8 mouse cellular contexts compared by ENCODE assay signal in the genomic region with DNA sequence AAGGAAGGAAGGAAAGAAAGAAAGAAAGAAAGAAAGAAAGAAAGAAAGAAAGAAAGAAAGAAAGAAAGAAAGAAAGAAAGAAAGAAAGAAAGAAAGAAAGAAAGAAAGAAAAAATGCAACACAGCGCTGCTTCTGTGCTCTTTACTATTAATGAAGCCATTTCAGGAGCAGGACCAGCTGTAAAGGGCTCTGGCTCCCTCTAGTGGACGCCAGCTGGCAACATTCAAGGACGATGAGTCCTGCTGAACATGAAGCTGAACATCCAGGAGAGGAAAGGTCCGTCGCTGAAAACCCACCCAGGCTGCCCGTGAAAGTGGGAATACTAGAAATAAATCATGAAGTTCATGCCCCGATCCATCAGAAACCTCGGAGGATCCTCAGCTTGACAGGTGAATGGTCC. TPM values are rescaled to one million over a fixed set of nuclear protein-coding genes. Genes with fewer than 3 reads are reported as not detected.
DNase-seq lines count a peak whose midpoint lies in the region; ATAC-seq lines count a peak whose summit lies in the region.

No protein-coding gene starts in this region.

- no peaks in the 10 kb centered on the region for H3K36me3 ChIP-seq in heart, embryonic 11.5 days (ENCODE audit: control insufficient read depth, insufficient read depth, low read length)
- no peaks in the 10 kb centered on the region for H3K36me3 ChIP-seq in limb, embryonic 11.5 days (ENCODE audit: control insufficient read depth, insufficient read depth, low read length)
- no peaks in the 10 kb centered on the region for H3K36me3 ChIP-seq in splenic B cell, adult 2 months (ENCODE audit: control insufficient read depth, insufficient read depth, low read length, poor library complexity, severe bottlenecking)

- WGBS in heart, embryonic 11.5 days (ENCODE audit: insufficient replicate concordance), result 2% methylated on average over 8 of the region's 8 CpGs
- 6% methylated on average over 8 of the region's 8 CpGs for WGBS in limb, embryonic 11.5 days

- DNase-seq in heart, adult 18-20 months, result peak; percentile 86 to 90
- DNase-seq in cerebellum, adult 8-10 months, result peak; percentile 89
- DNase-seq in frontal cortex, postnatal 25 days (ENCODE audit: low spot score in 2 of 2), result peak; percentile 84 to 86
- peak; percentile 93 for DNase-seq in limb, embryonic 11.5 days (ENCODE audit: low spot score)
- peak; percentile 95 for DNase-seq in naive thymus-derived CD4-positive, alpha-beta T cell, adult 2 months (ENCODE audit: low read depth)
- peak; percentile 94 for DNase-seq in splenic B cell, adult 2 months (ENCODE audit: low read depth, low spot score)

- ATAC-seq in heart, embryonic 11.5 days (replicated peaks; ENCODE audit: insufficient number of reproducible peaks, low FRiP score, low TSS enrichment), result no peak
- peak; percentile 29 for ATAC-seq in inflammation-experienced regulatory T-cells, adult 6 months
- ATAC-seq in limb, embryonic 11.5 days (ENCODE audit: insufficient number of reproducible peaks, low FRiP score, low TSS enrichment, low read depth), result no peak

- H3K4me1 ChIP-seq in heart, embryonic 11.5 days (ENCODE audit: control insufficient read depth, insufficient read depth, low read length), result peaks cover 4% of the 10 kb centered on the region; the same call in 1 of the 2 replicates
- H3K4me1 ChIP-seq in limb, embryonic 11.5 days (ENCODE audit: control insufficient read depth, insufficient read depth, low read length), result peaks cover 8% of the 10 kb centered on the region

- no peak overlapping the region for H3K9ac ChIP-seq in heart, embryonic 11.5 days (ENCODE audit: low read depth, low read length)
- no peak overlapping the region for H3K9ac ChIP-seq in limb, embryonic 11.5 days (ENCODE audit: low read length)

- no peaks in the 10 kb centered on the region for H3K9me3 ChIP-seq in heart, embryonic 11.5 days (replicated peaks; ENCODE audit: control insufficient read depth, low read length)
- H3K9me3 ChIP-seq in limb, embryonic 11.5 days (ENCODE audit: control insufficient read depth, low read length), result no peaks in the 10 kb centered on the region

- no peak overlapping the region for H3K4me2 ChIP-seq in heart, embryonic 11.5 days
- H3K4me2 ChIP-seq in limb, embryonic 11.5 days (ENCODE audit: low read depth, severe bottlenecking), result no peak overlapping the region

- H3K27ac ChIP-seq in heart, embryonic 11.5 days (ENCODE audit: low read depth, low read length), result no peak overlapping the region
- H3K27ac ChIP-seq in limb, embryonic 11.5 days (replicated peaks; ENCODE audit: low read depth, low read length), result no peak overlapping the region

- no peak overlapping the region for H3K4me3 ChIP-seq in heart, embryonic 11.5 days (ENCODE audit: low read depth, low read length)
- no peak overlapping the region for H3K4me3 ChIP-seq in limb, embryonic 11.5 days (ENCODE audit: low read depth, low read length)

- H3K27me3 ChIP-seq in heart, embryonic 11.5 days (ENCODE audit: control insufficient read depth, insufficient read depth, low read length), result no peaks in the 10 kb centered on the region
- no peaks in the 10 kb centered on the region for H3K27me3 ChIP-seq in limb, embryonic 11.5 days (ENCODE audit: control insufficient read depth, insufficient read depth, low read length)
- H3K27me3 ChIP-seq in splenic B cell, adult 2 months (ENCODE audit: control insufficient read depth, insufficient read depth, low read length, poor library complexity, severe bottlenecking), result no peaks in the 10 kb centered on the region

RNA-seq across cellular contexts. Expression of a gene that starts 3.5 kb away (rescaled TPM):
- 10 to 100 TPM; 71.5 to 77.6 TPM for total RNA-seq in heart, adult 18-20 months (2021)
- 95.3 and 103 TPM in 2 replicates for polyA plus RNA-seq in heart, embryonic 11.5 days (2014; fragmentation: Nextera tagmentation; extraction: Ambion mirVana)
- 100 to 1,000 TPM; 135 to 147 (median 143) TPM for polyA plus RNA-seq in inflammation-experienced regulatory T-cells, adult 6 months (2017; shearing (Covaris generic))
- polyA plus RNA-seq in limb, embryonic 11.5 days (2014; fragmentation: Nextera tagmentation; extraction: Ambion mirVana), result 82.9 and 88.3 TPM in 2 replicates

RNA-seq across cellular contexts. Expression of a gene that starts 17.6 kb away (rescaled TPM):
- total RNA-seq in heart, adult 18-20 months (2021), result 100 to 1,000 TPM in 1 of 2 experiments, 10 to 100 TPM in 1; 91.4 to 103 TPM
- polyA plus RNA-seq in heart, embryonic 11.5 days (2014; fragmentation: Nextera tagmentation; extraction: Ambion mirVana), result 73.1 and 80.9 TPM in 2 replicates
- 1 to 10 TPM; 1.5 to 6.2 (median 4.6) TPM for polyA plus RNA-seq in inflammation-experienced regulatory T-cells, adult 6 months (2017; shearing (Covaris generic))
- polyA plus RNA-seq in limb, embryonic 11.5 days (2014; fragmentation: Nextera tagmentation; extraction: Ambion mirVana), result 98.7 and 99.1 TPM in 2 replicates

RNA-seq across cellular contexts. Expression of a gene that starts 17.8 kb away (rescaled TPM):
- 1 to 10 TPM; 2.0 to 3.4 TPM for total RNA-seq in heart, adult 18-20 months (2021)
- polyA plus RNA-seq in heart, embryonic 11.5 days (2014; fragmentation: Nextera tagmentation; extraction: Ambion mirVana), result 1.6 TPM in 2 replicates
- polyA plus RNA-seq in inflammation-experienced regulatory T-cells, adult 6 months (2017; shearing (Covaris generic)), result 1 to 10 TPM; 1.3 to 2.2 (median 1.7) TPM
- polyA plus RNA-seq in limb, embryonic 11.5 days (2014; fragmentation: Nextera tagmentation; extraction: Ambion mirVana), result 11.7 and 12.5 TPM in 2 replicates

RNA-seq across cellular contexts. Expression of a gene that starts 37.7 kb away (rescaled TPM):
- not detected for total RNA-seq in heart, adult 18-20 months (2021)
- 0.46 and 0.99 TPM in 2 replicates for polyA plus RNA-seq in heart, embryonic 11.5 days (2014; fragmentation: Nextera tagmentation; extraction: Ambion mirVana)
- polyA plus RNA-seq in inflammation-experienced regulatory T-cells, adult 6 months (2017; shearing (Covaris generic)), result 10 to 100 TPM in 1 of 3 experiments, 1 to 10 TPM in 2; 4.6 to 11.3 (median 8.5) TPM
- polyA plus RNA-seq in limb, embryonic 11.5 days (2014; fragmentation: Nextera tagmentation; extraction: Ambion mirVana), result 3.8 and 5.1 TPM in 2 replicates

RNA-seq across cellular contexts. Expression of a gene that starts 39.5 kb away (rescaled TPM):
- under 1 TPM; 0.57 to 0.87 TPM for total RNA-seq in heart, adult 18-20 months (2021)
- polyA plus RNA-seq in heart, embryonic 11.5 days (2014; fragmentation: Nextera tagmentation; extraction: Ambion mirVana), result 14.3 and 17.5 TPM in 2 replicates
- 10 to 100 TPM in 2 of 3 experiments, 1 to 10 TPM in 1; 9.2 to 15.0 (median 13.7) TPM for polyA plus RNA-seq in inflammation-experienced regulatory T-cells, adult 6 months (2017; shearing (Covaris generic))
- polyA plus RNA-seq in limb, embryonic 11.5 days (2014; fragmentation: Nextera tagmentation; extraction: Ambion mirVana), result 32.5 and 38.8 TPM in 2 replicates

Comparison
In these comparisons a context has a peak if more than half of its experiments do, and no peak if none do; other contexts are left out.
1. RNA of a gene that starts 17.6 kb away (polyA plus RNA-seq): 98.7 to 99.1 TPM in limb, embryonic 11.5 days and 73.1 to 80.9 TPM in heart, embryonic 11.5 days; 1.5 to 6.2 TPM in inflammation-experienced regulatory T-cells, adult 6 months; every median in the first group is over 10 times any median in the second.
2. Peak in every context shown above with its lines, with median percentiles within 50 percentile points of each other: DNase-seq.